Mouse (Mus musculus): ENCODE data around the gene Zfp964. TPM values are rescaled to one million over a fixed set of nuclear protein-coding genes. Genes with fewer than 3 reads are reported as not detected.

Gene Zfp964
- polyA plus RNA-seq (2012; fragmentation: generic; extraction: Trizol): 0.43 TPM

GRCm38 (mm10) chr8:69654358-69654981 lies at the start of gene Zfp964:
TSS of gene Zfp964 (plus strand) at chr8:69654479.
- TF ChIP-seq MYOD1 (IDR thresholded peaks at IDR 0.05; ENCODE audit: control insufficient read depth in 1 of 3, insufficient read length in 2 of 3, low read depth in 2 of 3) (no peak), TCF12 (IDR thresholded peaks at IDR 0.05; ENCODE audit: insufficient read depth, poor library complexity, severe bottlenecking) (no peak), MYOG (IDR thresholded peaks at IDR 0.05; ENCODE audit: control insufficient read depth in 1 of 3, insufficient read depth in 1 of 3, insufficient read length in 2 of 3, low read depth in 2 of 3) (peak in 1 of 3 experiments; percentile 27), USF1 (IDR thresholded peaks at IDR 0.05; ENCODE audit: low read depth) (no peak), CEBPB (IDR thresholded peaks at IDR 0.05; ENCODE audit: insufficient read depth, poor library complexity, severe bottlenecking) (no peak), POLR2AphosphoS2 (IDR thresholded peaks at IDR 0.05; ENCODE audit: insufficient read length, low read depth) (peak; percentile 85), POLR2A (IDR thresholded peaks at IDR 0.05; ENCODE audit: insufficient read length, low read depth) (peak; percentile 94), REST (IDR thresholded peaks at IDR 0.05; ENCODE audit: insufficient read depth, insufficient read length) (no peak)
- Histone ChIP-seq H3K4me3 (peak within 1 kb of the TSS; percentile 24), H3K36me3 (ENCODE audit: control insufficient read depth, insufficient read depth) (no peaks in the 10 kb centered on the region), H3K4me2 (ENCODE audit: low read depth) (peak within 1 kb of the TSS; percentile 79), H3K79me2 (ENCODE audit: control insufficient read depth, insufficient read depth) (no peaks in the 10 kb centered on the region), H3ac (ENCODE audit: control insufficient read depth, insufficient read length) (peak within 1 kb of the TSS; percentile 12), H3K27me3 (ENCODE audit: control insufficient read depth, insufficient read depth, insufficient read length) (no peaks in the 10 kb centered on the region)

- Histone ChIP-seq H3K4me3 (no peak overlapping the region), H3K36me3 (ENCODE audit: control insufficient read depth, insufficient read depth) (peaks cover 43% of the 10 kb centered on the region), H3K27me3 (ENCODE audit: control insufficient read depth, insufficient read depth, insufficient read length) (no peaks in the 10 kb centered on the region), H3K79me2 (ENCODE audit: control insufficient read depth, insufficient read depth) (peaks cover under 1% of the 10 kb centered on the region), H3ac (ENCODE audit: control insufficient read depth, insufficient read length) (no peak overlapping the region), H3K4me2 (ENCODE audit: low read depth) (no peak overlapping the region)
- no peak for TF ChIP-seq TCF12 (IDR thresholded peaks at IDR 0.05; ENCODE audit: insufficient read depth, poor library complexity, severe bottlenecking)
- no peak for TF ChIP-seq MYOG (IDR thresholded peaks at IDR 0.05; ENCODE audit: control insufficient read depth in 1 of 3, insufficient read depth in 1 of 3, insufficient read length in 2 of 3, low read depth in 2 of 3)
- no peak for TF ChIP-seq E2F4 (IDR thresholded peaks at IDR 0.05; ENCODE audit: insufficient read depth)
- TF ChIP-seq SRF (IDR thresholded peaks at IDR 0.05; ENCODE audit: control insufficient read depth, insufficient read length, low read depth): no peak
- no peak for TF ChIP-seq TCF3 (IDR thresholded peaks at IDR 0.05; ENCODE audit: insufficient read length, low read depth)
- no peak for TF ChIP-seq USF1 (IDR thresholded peaks at IDR 0.05; ENCODE audit: low read depth)
- TF ChIP-seq POLR2A (IDR thresholded peaks at IDR 0.05; ENCODE audit: insufficient read length, low read depth): no peak
- TF ChIP-seq REST (IDR thresholded peaks at IDR 0.05; ENCODE audit: insufficient read depth, insufficient read length): no peak
- no peak for TF ChIP-seq MYOD1 (IDR thresholded peaks at IDR 0.05; ENCODE audit: control insufficient read depth in 1 of 3, insufficient read length in 2 of 3, low read depth in 2 of 3)
- no peak for TF ChIP-seq CEBPB (IDR thresholded peaks at IDR 0.05; ENCODE audit: insufficient read depth, poor library complexity, severe bottlenecking)
- no peak for TF ChIP-seq POLR2AphosphoS2 (IDR thresholded peaks at IDR 0.05; ENCODE audit: insufficient read length, low read depth)
- TF ChIP-seq MAX (IDR thresholded peaks at IDR 0.05; ENCODE audit: low read depth): no peak
Measured at GRCm38 (mm10) chr8:69614687-69615086, 39.6 kb upstream of the Zfp964 start.

- H3K27me3 ChIP-seq (ENCODE audit: control insufficient read depth, insufficient read depth, insufficient read length): no peaks in the 10 kb centered on the region
- no peak overlapping the region for H3K4me2 ChIP-seq (ENCODE audit: low read depth)
- no peak overlapping the region for H3K4me3 ChIP-seq
- TF ChIP-seq TCF12 (IDR thresholded peaks at IDR 0.05; ENCODE audit: insufficient read depth, poor library complexity, severe bottlenecking) (no peak), E2F4 (IDR thresholded peaks at IDR 0.05; ENCODE audit: insufficient read depth) (no peak), CEBPB (IDR thresholded peaks at IDR 0.05; ENCODE audit: insufficient read depth, poor library complexity, severe bottlenecking) (no peak), USF1 (IDR thresholded peaks at IDR 0.05; ENCODE audit: low read depth) (no peak), POLR2A (IDR thresholded peaks at IDR 0.05; ENCODE audit: insufficient read length, low read depth) (no peak), MAX (IDR thresholded peaks at IDR 0.05; ENCODE audit: low read depth) (no peak), SRF (IDR thresholded peaks at IDR 0.05; ENCODE audit: control insufficient read depth, insufficient read length, low read depth) (no peak), MYOD1 (IDR thresholded peaks at IDR 0.05; ENCODE audit: control insufficient read depth in 1 of 3, insufficient read length in 2 of 3, low read depth in 2 of 3) (no peak), POLR2AphosphoS2 (IDR thresholded peaks at IDR 0.05; ENCODE audit: insufficient read length, low read depth) (no peak), REST (IDR thresholded peaks at IDR 0.05; ENCODE audit: insufficient read depth, insufficient read length) (no peak), MYOG (IDR thresholded peaks at IDR 0.05; ENCODE audit: control insufficient read depth in 1 of 3, insufficient read depth in 1 of 3, insufficient read length in 2 of 3, low read depth in 2 of 3) (no peak), TCF3 (IDR thresholded peaks at IDR 0.05; ENCODE audit: insufficient read length, low read depth) (no peak)
- H3K36me3 ChIP-seq (ENCODE audit: control insufficient read depth, insufficient read depth): peaks cover 19% of the 10 kb centered on the region
- peaks cover 26% of the 10 kb centered on the region for H3K79me2 ChIP-seq (ENCODE audit: control insufficient read depth, insufficient read depth)
- H3ac ChIP-seq (ENCODE audit: control insufficient read depth, insufficient read length): no peak overlapping the region
Measured at GRCm38 (mm10) chr8:69618078-69618477, 36.2 kb upstream of the Zfp964 start.

GRCm38 (mm10) chr8:69625095-69625789 lies 29.0 kb upstream of the Zfp964 start, which contains the start of gene Zfp868:
TSS of gene Zfp868 (minus strand) at chr8:69625548.
- H3K4me3 ChIP-seq: peak within 1 kb of the TSS; percentile 42
- H3K27me3 ChIP-seq (ENCODE audit: control insufficient read depth, insufficient read depth, insufficient read length): no peaks in the 10 kb centered on the region
- H3K79me2 ChIP-seq (ENCODE audit: control insufficient read depth, insufficient read depth): peaks cover 37% of the 10 kb centered on the region
- peak within 1 kb of the TSS; percentile 67 for H3ac ChIP-seq (ENCODE audit: control insufficient read depth, insufficient read length)
- TF ChIP-seq SRF (IDR thresholded peaks at IDR 0.05; ENCODE audit: control insufficient read depth, insufficient read length, low read depth) (peak; percentile 41), E2F4 (IDR thresholded peaks at IDR 0.05; ENCODE audit: insufficient read depth) (no peak), MAX (IDR thresholded peaks at IDR 0.05; ENCODE audit: low read depth) (no peak), POLR2AphosphoS2 (IDR thresholded peaks at IDR 0.05; ENCODE audit: insufficient read length, low read depth) (peak; percentile 90), MYOG (IDR thresholded peaks at IDR 0.05; ENCODE audit: control insufficient read depth in 1 of 3, insufficient read depth in 1 of 3, insufficient read length in 2 of 3, low read depth in 2 of 3) (peak in 1 of 3 experiments; percentile 20), MYOD1 (IDR thresholded peaks at IDR 0.05; ENCODE audit: control insufficient read depth in 1 of 3, insufficient read length in 2 of 3, low read depth in 2 of 3) (no peak), CEBPB (IDR thresholded peaks at IDR 0.05; ENCODE audit: insufficient read depth, poor library complexity, severe bottlenecking) (no peak), TCF3 (IDR thresholded peaks at IDR 0.05; ENCODE audit: insufficient read length, low read depth) (no peak), POLR2A (IDR thresholded peaks at IDR 0.05; ENCODE audit: insufficient read length, low read depth) (peak; percentile 78)
- H3K36me3 ChIP-seq (ENCODE audit: control insufficient read depth, insufficient read depth): no peaks in the 10 kb centered on the region
- peak within 1 kb of the TSS; percentile 94 for H3K4me2 ChIP-seq (ENCODE audit: low read depth)
